Mouse (Mus musculus) lung, postnatal 0 days (tissue): ENCODE measurements around the gene Tmem100.

ENCODE experiments used
- CTCF ChIP-seq: IDR thresholded peaks from 2 replicates; pipeline ENCODE4 v1.5.1; 2016; ENCODE audit warnings: antibody characterized with exemption, mild to moderate bottlenecking
- EP300 ChIP-seq: IDR thresholded peaks from 2 replicates; pipeline ENCODE4 v1.6.1; 2016; ENCODE audit warnings: antibody characterized with exemption, mild to moderate bottlenecking, control low read depth

DNA sequence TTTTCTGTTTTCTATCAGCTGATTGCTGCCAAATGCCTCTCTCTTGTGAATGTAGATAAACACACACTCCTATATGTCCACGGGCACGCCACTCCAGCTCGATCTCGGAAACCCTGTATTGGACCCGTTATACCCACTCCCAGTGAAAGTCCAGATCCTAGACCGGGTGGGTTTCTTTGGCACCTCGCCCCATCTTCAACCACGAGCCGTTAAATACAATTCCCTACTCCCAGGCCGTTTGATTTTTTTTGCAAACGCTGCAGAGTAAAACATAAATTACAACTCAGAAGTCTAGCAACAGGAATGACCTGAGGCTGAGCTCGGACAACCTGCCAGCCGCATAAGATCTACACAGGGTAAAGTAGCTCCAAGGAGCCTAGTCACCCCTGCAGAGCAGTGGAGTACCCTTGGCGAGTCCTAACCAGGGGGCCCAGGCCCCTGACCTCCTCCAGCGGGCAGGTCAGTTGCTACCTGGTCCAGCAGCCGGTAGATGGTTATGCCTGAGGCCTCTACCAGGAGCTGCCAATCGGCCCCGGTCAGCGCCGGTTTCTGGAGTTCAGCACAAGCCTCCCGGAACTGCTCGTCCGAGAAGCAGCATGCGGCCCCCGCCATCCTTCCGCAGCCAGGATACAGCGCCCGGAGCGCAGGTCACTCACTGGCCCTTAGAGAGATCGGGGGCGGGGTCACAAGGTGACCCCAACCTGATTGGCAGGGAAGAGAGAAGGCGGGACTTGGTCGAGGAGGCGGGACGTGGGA lies 27.7 kb upstream of the Tmem100 start, which contains the start of gene Pctp:
- no peak for TF ChIP-seq CTCF
- TF ChIP-seq EP300, result no peak
